Mouse (Mus musculus): Measurements from ENCODE around the gene Cda. TPM values are rescaled to one million over a fixed set of nuclear protein-coding genes. Genes with fewer than 3 reads are reported as not detected.

Gene Cda
- polyA plus RNA-seq, 1 experiment from 2014 or later, result 1.6 TPM

- H3K9me3 ChIP-seq, result no peaks in the 10 kb centered on the region
- 0 out of 2 replicates have a peak, but pooled peaks cover 3% of the 10 kb centered on the region for H3K4me1 ChIP-seq
- 93% methylated on average over 11 of the region's 11 CpGs for WGBS
- peaks cover 93% of the 10 kb centered on the region for H3K36me3 ChIP-seq (replicated peaks)
- H3K4me3 ChIP-seq (replicated peaks), result no peak overlapping the region
- H3K27me3 ChIP-seq, result no peaks in the 10 kb centered on the region
- no peak overlapping the region for H3K27ac ChIP-seq
- ATAC-seq (ENCODE audit: low FRiP score), result no peak
- no peak overlapping the region for H3K9ac ChIP-seq
- H3K4me2 ChIP-seq, result no peak overlapping the region
Measured at GRCm38 (mm10) chr4:138313021-138313420, 54.8 kb downstream of the Cda start.

GRCm38 (mm10) chr4:138312105-138312504, 55.7 kb downstream of the Cda start:
- H3K27ac ChIP-seq, result no peak overlapping the region
- H3K4me1 ChIP-seq, result peaks cover 4% of the 10 kb centered on the region
- no peak overlapping the region for H3K9ac ChIP-seq
- H3K27me3 ChIP-seq, result no peaks in the 10 kb centered on the region
- no peak for ATAC-seq (ENCODE audit: low FRiP score)
- H3K36me3 ChIP-seq (replicated peaks), result peaks cover 95% of the 10 kb centered on the region
- H3K9me3 ChIP-seq, result no peaks in the 10 kb centered on the region
- 91% methylated on average over 3 of the region's 3 CpGs for WGBS
- H3K4me3 ChIP-seq (replicated peaks), result no peak overlapping the region
- H3K4me2 ChIP-seq, result no peak overlapping the region

GRCm38 (mm10) chr4:138311595-138311994, 56.2 kb downstream of the Cda start:
- H3K4me2 ChIP-seq, result no peak overlapping the region
- no peaks in the 10 kb centered on the region for H3K27me3 ChIP-seq
- ATAC-seq (ENCODE audit: low FRiP score), result 0 out of 2 replicates have a peak, but pooled peaks have one; percentile 30
- no peaks in the 10 kb centered on the region for H3K9me3 ChIP-seq
- no peak overlapping the region for H3K9ac ChIP-seq
- peaks cover 7% of the 10 kb centered on the region for H3K4me1 ChIP-seq
- H3K27ac ChIP-seq, result no peak overlapping the region
- WGBS, result 66% methylated on average over 8 of the region's 8 CpGs
- no peak overlapping the region for H3K4me3 ChIP-seq (replicated peaks)
- peaks cover 94% of the 10 kb centered on the region for H3K36me3 ChIP-seq (replicated peaks)

DNA sequence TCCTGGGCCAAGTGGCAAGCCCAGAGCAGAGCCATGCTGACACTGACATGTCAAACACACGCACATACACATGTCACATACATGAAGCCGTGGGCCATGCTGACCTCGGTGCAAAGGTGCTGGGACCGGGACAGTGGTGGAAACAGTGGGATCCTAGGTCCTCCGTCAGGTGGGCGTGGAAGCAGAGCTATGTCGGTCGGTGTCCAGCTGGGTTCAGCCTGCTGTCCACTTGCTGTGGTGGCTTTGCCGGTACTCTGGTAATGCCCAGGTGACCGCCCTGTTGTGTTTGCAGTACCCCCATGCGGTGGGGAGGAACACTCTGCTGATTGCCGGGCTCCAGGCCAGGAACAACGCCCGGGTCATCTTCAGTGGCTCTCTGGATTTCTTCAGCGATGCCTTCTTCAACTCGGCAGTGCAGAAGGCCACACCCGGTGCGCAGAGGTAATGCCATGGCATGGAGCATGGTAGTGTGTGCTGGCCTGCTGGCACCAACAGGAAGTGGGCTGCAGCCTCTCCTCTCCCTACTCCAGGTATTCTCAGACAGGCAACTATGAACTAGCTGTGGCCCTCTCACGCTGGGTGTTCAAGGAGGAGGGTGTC, 57.4 kb downstream of the Cda start:
- Histone ChIP-seq H3K27me3 (no peaks in the 10 kb centered on the region), H3K4me1 (peaks cover 18% of the 10 kb centered on the region), H3K9ac (no peak overlapping the region), H3K9me3 (no peaks in the 10 kb centered on the region), H3K27ac (no peak overlapping the region), H3K4me2 (no peak overlapping the region), H3K36me3 (replicated peaks) (peaks cover 88% of the 10 kb centered on the region), H3K4me3 (replicated peaks) (no peak overlapping the region)
- ATAC-seq (ENCODE audit: low FRiP score), result no peak
- WGBS, result 96% methylated on average over 19 of the region's 19 CpGs

DNA sequence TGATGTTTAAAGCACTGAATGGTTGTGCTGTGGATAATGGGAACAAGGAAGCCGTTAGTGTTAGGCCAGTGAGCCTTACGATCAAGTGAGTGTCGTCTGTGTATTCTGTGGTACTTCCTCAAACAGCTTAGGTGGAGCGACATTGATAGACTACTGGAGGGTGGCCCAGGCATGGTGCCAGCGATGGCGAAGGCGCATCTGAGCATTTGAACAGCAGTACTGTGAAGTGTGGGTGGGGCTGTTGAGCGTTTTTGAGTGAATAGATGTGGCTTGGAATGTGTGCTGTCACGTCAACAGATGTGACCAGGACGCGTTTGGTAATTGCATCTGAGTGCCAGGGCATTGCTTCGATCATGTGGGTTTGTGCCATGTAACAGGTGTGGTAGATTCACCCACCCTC, 60.1 kb downstream of the Cda start:
- Histone ChIP-seq H3K36me3 (replicated peaks) (peaks cover 62% of the 10 kb centered on the region), H3K27me3 (no peaks in the 10 kb centered on the region)
- 91% methylated on average over 12 of the region's 12 CpGs for WGBS

DNA sequence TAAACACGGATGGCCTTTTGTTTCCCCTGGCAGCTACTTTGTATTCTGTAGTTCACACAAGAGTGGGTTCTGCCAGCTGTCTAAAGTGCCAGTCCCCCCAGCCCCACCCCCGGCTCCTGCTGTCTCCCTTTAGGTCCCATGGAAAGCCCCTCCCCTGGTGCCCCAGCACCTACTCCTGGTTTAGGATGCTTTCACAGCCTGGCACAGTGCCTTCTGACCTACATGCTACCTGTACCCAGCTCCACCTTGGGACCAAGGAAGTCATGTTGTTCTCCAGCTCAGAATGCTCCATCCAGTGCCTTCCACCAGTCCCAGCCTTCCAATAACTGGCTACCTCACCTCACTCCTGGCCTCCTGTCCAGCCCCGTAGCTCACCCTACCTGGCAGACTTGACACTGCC, 60.8 kb downstream of the Cda start:
- no peaks in the 10 kb centered on the region for H3K9me3 ChIP-seq
- H3K27me3 ChIP-seq, result no peaks in the 10 kb centered on the region
- no peak overlapping the region for H3K27ac ChIP-seq
- H3K4me1 ChIP-seq, result peaks cover 30% of the 10 kb centered on the region
- H3K4me2 ChIP-seq, result no peak overlapping the region
- H3K9ac ChIP-seq, result no peak overlapping the region
- 85% methylated on average over 3 of the region's 3 CpGs for WGBS
- peaks cover 55% of the 10 kb centered on the region for H3K36me3 ChIP-seq (replicated peaks)
- ATAC-seq (ENCODE audit: low FRiP score), result no peak
- no peak overlapping the region for H3K4me3 ChIP-seq (replicated peaks)

More for the DNA sequence above, 60.1 kb downstream of the Cda start:
- H3K9me3 ChIP-seq, result no peaks in the 10 kb centered on the region
- H3K4me2 ChIP-seq, result no peak overlapping the region
- ATAC-seq (ENCODE audit: low FRiP score), result no peak
- peaks cover 30% of the 10 kb centered on the region for H3K4me1 ChIP-seq
- H3K4me3 ChIP-seq (replicated peaks), result no peak overlapping the region
- H3K27ac ChIP-seq, result no peak overlapping the region
- H3K9ac ChIP-seq, result no peak overlapping the region

GRCm38 (mm10) chr4:138304340-138305104, 63.3 kb downstream of the Cda start, which contains the start of gene Ddost:
Gene Ddost (plus strand): TSS chr4:138304730.
- under 1% methylated on average over 64 of the region's 64 CpGs for WGBS
- Histone ChIP-seq H3K4me1 (peaks cover 30% of the 10 kb centered on the region), H3K9me3 (0 out of 2 replicates have a peak, but pooled peaks cover 5% of the 10 kb centered on the region), H3K27me3 (no peaks in the 10 kb centered on the region), H3K4me2 (peak within 1 kb of the TSS; percentile 93), H3K27ac (peak within 1 kb of the TSS; percentile 84), H3K4me3 (replicated peaks) (peak within 1 kb of the TSS; percentile 96), H3K36me3 (replicated peaks) (peaks cover 30% of the 10 kb centered on the region), H3K9ac (peak within 1 kb of the TSS; percentile 91)
- ATAC-seq (ENCODE audit: low FRiP score), result peak; percentile 97

- Histone ChIP-seq H3K9me3 (0 out of 2 replicates have a peak, but pooled peaks cover 5% of the 10 kb centered on the region), H3K36me3 (replicated peaks) (peaks cover 23% of the 10 kb centered on the region), H3K4me2 (peak overlapping the region; percentile 93), H3K9ac (peak overlapping the region; percentile 66), H3K27me3 (no peaks in the 10 kb centered on the region; the same call in 1 of the 2 replicates), H3K27ac (peak overlapping the region; percentile 63), H3K4me1 (peaks cover 30% of the 10 kb centered on the region), H3K4me3 (replicated peaks) (peak overlapping the region; percentile 96)
- 15% methylated on average over 18 of the region's 18 CpGs for WGBS
- no peak for ATAC-seq (ENCODE audit: low FRiP score)
Measured at GRCm38 (mm10) chr4:138303742-138304141, 64.0 kb downstream of the Cda start.

DNA sequence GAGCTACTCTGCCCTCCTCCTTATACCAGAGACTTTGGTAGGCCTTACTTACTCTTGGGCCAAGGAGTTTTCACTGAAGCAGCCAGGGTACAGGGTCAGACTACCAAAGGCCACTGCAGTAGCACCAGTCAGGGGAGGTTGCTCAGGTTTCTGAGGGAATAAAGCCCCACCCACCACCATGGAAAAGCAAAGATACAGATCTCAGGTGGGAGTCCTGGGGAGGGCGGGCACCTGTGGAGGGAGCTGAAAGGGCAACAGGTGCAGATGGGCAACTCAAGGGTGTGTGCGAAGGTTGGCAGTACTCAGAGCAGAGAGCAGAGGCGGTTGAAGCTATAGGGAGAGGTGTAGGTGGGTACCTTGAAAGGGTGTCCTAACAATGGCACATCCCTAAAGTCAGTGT, 64.8 kb downstream of the Cda start:
- no peak overlapping the region for H3K4me3 ChIP-seq (replicated peaks)
- H3K4me2 ChIP-seq, result no peak overlapping the region
- no peak overlapping the region for H3K9ac ChIP-seq
- H3K27me3 ChIP-seq, result no peaks in the 10 kb centered on the region; the same call in 1 of the 2 replicates
- WGBS, result 88% methylated on average over 3 of the region's 3 CpGs
- peaks cover 30% of the 10 kb centered on the region for H3K4me1 ChIP-seq
- H3K9me3 ChIP-seq, result 0 out of 2 replicates have a peak, but pooled peaks cover 5% of the 10 kb centered on the region
- no peak for ATAC-seq (ENCODE audit: low FRiP score)
- no peak overlapping the region for H3K27ac ChIP-seq
- H3K36me3 ChIP-seq (replicated peaks), result peaks cover 15% of the 10 kb centered on the region

- WGBS, result 88% methylated on average over 10 of the region's 10 CpGs
- Histone ChIP-seq H3K27ac (no peak overlapping the region), H3K9me3 (0 out of 2 replicates have a peak, but pooled peaks cover 5% of the 10 kb centered on the region), H3K4me2 (no peak overlapping the region), H3K4me1 (peaks cover 20% of the 10 kb centered on the region), H3K36me3 (replicated peaks) (no peaks in the 10 kb centered on the region), H3K27me3 (no peaks in the 10 kb centered on the region; the same call in 1 of the 2 replicates), H3K9ac (no peak overlapping the region), H3K4me3 (replicated peaks) (no peak overlapping the region)
- ATAC-seq (ENCODE audit: low FRiP score), result no peak
Measured at GRCm38 (mm10) chr4:138301271-138301780, 66.5 kb downstream of the Cda start.

- ATAC-seq (ENCODE audit: low FRiP score), result no peak
- peak overlapping the region; percentile 71; the same call in 1 of the 2 replicates for H3K27ac ChIP-seq
- 82% methylated on average over 9 of the region's 14 CpGs for WGBS
- H3K9ac ChIP-seq, result no peak overlapping the region
- H3K9me3 ChIP-seq, result no peaks in the 10 kb centered on the region
- no peak overlapping the region for H3K4me2 ChIP-seq
- no peaks in the 10 kb centered on the region for H3K36me3 ChIP-seq (replicated peaks)
- H3K4me3 ChIP-seq (replicated peaks), result no peak overlapping the region
- peaks cover 3% of the 10 kb centered on the region; the same call in 1 of the 2 replicates for H3K27me3 ChIP-seq
- no peaks in the 10 kb centered on the region; the same call in 1 of the 2 replicates for H3K4me1 ChIP-seq
Measured at GRCm38 (mm10) chr4:138293949-138294550, 73.7 kb downstream of the Cda start.

Measured in forebrain, embryonic 12.5 days (tissue).